In the genomic region with DNA sequence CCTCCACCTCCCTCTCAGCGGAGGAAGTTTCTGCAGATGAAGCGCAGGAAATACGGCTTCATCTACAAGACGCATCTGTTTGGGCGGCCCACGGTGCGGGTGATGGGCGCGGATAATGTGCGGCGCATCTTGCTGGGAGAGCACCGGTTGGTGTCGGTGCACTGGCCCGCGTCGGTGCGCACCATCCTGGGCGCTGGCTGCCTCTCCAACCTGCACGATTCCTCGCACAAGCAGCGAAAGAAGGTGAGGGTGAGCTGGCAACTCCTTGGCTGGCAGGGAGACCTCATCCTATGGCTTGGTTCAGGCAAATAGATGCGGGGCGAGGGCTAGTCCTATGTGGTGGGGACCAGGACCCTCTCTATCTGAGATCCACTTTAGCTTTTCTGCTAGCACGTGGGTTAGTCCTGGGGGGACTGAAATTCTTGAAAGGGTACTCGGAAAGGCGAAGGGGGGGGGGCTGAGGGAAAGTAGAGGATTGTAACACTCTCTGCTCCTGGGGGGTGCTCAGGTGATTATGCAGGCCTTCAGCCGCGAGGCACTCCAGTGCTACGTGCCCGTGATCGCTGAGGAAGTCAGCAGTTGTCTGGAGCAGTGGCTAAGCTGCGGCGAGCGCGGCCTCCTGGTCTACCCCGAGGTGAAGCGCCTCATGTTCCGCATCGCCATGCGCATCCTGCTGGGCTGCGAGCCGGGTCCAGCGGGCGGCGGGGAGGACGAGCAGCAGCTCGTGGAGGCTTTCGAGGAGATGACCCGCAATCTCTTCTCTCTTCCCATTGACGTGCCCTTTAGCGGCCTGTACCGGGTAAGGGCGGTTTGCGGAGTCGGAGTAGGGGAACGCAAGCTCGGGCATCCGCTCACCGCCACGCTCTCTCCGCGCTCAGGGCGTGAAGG, we compare ENCODE assay signal across 8 mouse cellular contexts. TPM values are rescaled to one million over a fixed set of nuclear protein-coding genes. Genes with fewer than 3 reads are reported as not detected.
DNase-seq lines count a peak whose midpoint lies in the region; ATAC-seq and TF ChIP-seq lines count a peak whose summit lies in the region.

No protein-coding gene starts in this region.

- peaks cover 97% of the 10 kb centered on the region for H3K27me3 ChIP-seq in embryonic facial prominence, embryonic 15.5 days
- peaks cover 96% of the 10 kb centered on the region for H3K27me3 ChIP-seq in limb, embryonic 14.5 days (ENCODE audit: control insufficient read depth, insufficient read depth, low read length)

- no peak for ATAC-seq in embryonic facial prominence, embryonic 15.5 days (ENCODE audit: insufficient number of reproducible peaks, low FRiP score, low TSS enrichment, low read depth)
- ATAC-seq in limb, embryonic 14.5 days (ENCODE audit: low FRiP score, low read depth): 0 out of 2 replicates have a peak, but pooled peaks have one; percentile 38

- H3K27ac ChIP-seq in layer of hippocampus, adult 2 months: no peak overlapping the region
- H3K27ac ChIP-seq in embryonic facial prominence, embryonic 15.5 days (replicated peaks): no peak overlapping the region
- no peak overlapping the region for H3K27ac ChIP-seq in limb, embryonic 14.5 days (replicated peaks; ENCODE audit: low read depth, low read length)
- H3K27ac ChIP-seq in olfactory bulb, adult 2 months (ENCODE audit: insufficient read depth, low read depth, low read length): no peak overlapping the region

- no peak for TF ChIP-seq CTCF in layer of hippocampus, adult 2 months (conservative IDR thresholded peaks at IDR 0.05)
- no peak for TF ChIP-seq CTCF in olfactory bulb, adult 2 months (IDR thresholded peaks at IDR 0.05; ENCODE audit: insufficient read depth, low read depth, low read length)

- H3K4me1 ChIP-seq in embryonic facial prominence, embryonic 15.5 days: peaks cover 36% of the 10 kb centered on the region
- H3K4me1 ChIP-seq in limb, embryonic 14.5 days (ENCODE audit: control insufficient read depth, insufficient read depth, low read length): peaks cover 29% of the 10 kb centered on the region
- peaks cover 30% of the 10 kb centered on the region for H3K4me1 ChIP-seq in olfactory bulb, adult 2 months (ENCODE audit: control insufficient read depth, insufficient read depth, low read length)

- H3K9me3 ChIP-seq in embryonic facial prominence, embryonic 15.5 days (replicated peaks): no peaks in the 10 kb centered on the region
- H3K9me3 ChIP-seq in limb, embryonic 14.5 days (ENCODE audit: control insufficient read depth, low read length): no peaks in the 10 kb centered on the region

- no peak for TF ChIP-seq POLR2A in limb, embryonic 14.5 days (IDR thresholded peaks at IDR 0.05; ENCODE audit: borderline replicate concordance, extremely low read depth, insufficient read depth, insufficient read length)
- TF ChIP-seq POLR2A in olfactory bulb, adult 2 months (IDR thresholded peaks at IDR 0.05; ENCODE audit: insufficient read depth, low read depth, low read length): no peak

- DNase-seq in layer of hippocampus, adult 2 months (ENCODE audit: low spot score in 2 of 2): no peak
- no peak for DNase-seq in layer of hippocampus, adult 9-10 months (ENCODE audit: low spot score)
- DNase-seq in limb, embryonic 14.5 days (ENCODE audit: low spot score): no peak
- DNase-seq in ovary, adult 18-20 months (ENCODE audit: low spot score): no peak
- no peak for DNase-seq in left cerebral cortex, adult 9 months (ENCODE audit: low spot score in 2 of 2)
- DNase-seq in cerebellum, postnatal 36 days: no peak

- H3K4me3 ChIP-seq in layer of hippocampus, adult 2 months: peak overlapping the region; percentile 44; the same call in 1 of the 2 replicates
- H3K4me3 ChIP-seq in embryonic facial prominence, embryonic 15.5 days (replicated peaks): peak overlapping the region; percentile 41
- peak overlapping the region; percentile 35 for H3K4me3 ChIP-seq in limb, embryonic 14.5 days (replicated peaks; ENCODE audit: low read length)
- H3K4me3 ChIP-seq in olfactory bulb, adult 2 months (ENCODE audit: insufficient read depth, low read depth, low read length): peak overlapping the region; percentile 28; the same call in 1 of the 2 replicates

- H3K36me3 ChIP-seq in embryonic facial prominence, embryonic 15.5 days: no peaks in the 10 kb centered on the region
- no peaks in the 10 kb centered on the region for H3K36me3 ChIP-seq in limb, embryonic 14.5 days (ENCODE audit: control insufficient read depth, insufficient read depth, low read length)

- under 1% methylated on average over 62 of the region's 63 CpGs for WGBS in embryonic facial prominence, embryonic 15.5 days
- WGBS in limb, embryonic 14.5 days: 2% methylated on average over 48 of the region's 63 CpGs
- WGBS in olfactory bulb, adult 2 months: 2% methylated on average over 63 of the region's 63 CpGs

- H3K4me2 ChIP-seq in embryonic facial prominence, embryonic 15.5 days (replicated peaks): peak overlapping the region; percentile 59
- H3K4me2 ChIP-seq in limb, embryonic 14.5 days (replicated peaks; ENCODE audit: low read depth, low read length, severe bottlenecking): peak overlapping the region; percentile 56

- no peak overlapping the region for H3K9ac ChIP-seq in embryonic facial prominence, embryonic 15.5 days
- H3K9ac ChIP-seq in limb, embryonic 14.5 days (ENCODE audit: low read depth, low read length, severe bottlenecking): no peak overlapping the region; the same call in 1 of the 2 replicates

RNA-seq across cellular contexts. Expression of a gene that starts 0.9 kb away (rescaled TPM):
- total RNA-seq in layer of hippocampus, adult 2 months (2021): under 1 TPM; 0.46 to 0.59 TPM
- 3.6 and 4.6 TPM in 2 replicates for polyA plus RNA-seq in embryonic facial prominence, embryonic 15.5 days (2015; fragmentation: Nextera tagmentation; extraction: Ambion mirVana)
- polyA plus RNA-seq in limb, embryonic 14.5 days (2012; rRNA removed): 6.6 and 8.3 TPM in 2 replicates
- polyA plus RNA-seq in limb, embryonic 14.5 days (2014; fragmentation: Nextera tagmentation; extraction: Ambion mirVana): 3.0 and 3.4 TPM in 2 replicates
- not detected in 2 replicates for polyA plus RNA-seq in olfactory bulb, adult 2 months (2012; ENCODE audit: insufficient read depth, insufficient read length, low replicate concordance, missing spikeins)

RNA-seq across cellular contexts. Expression of a gene that starts 13.1 kb away (rescaled TPM):
- under 1 TPM in 1 of 2 experiments, not detected in 1; 0.28 TPM for total RNA-seq in layer of hippocampus, adult 2 months (2021)
- 1.2 and 2.0 TPM in 2 replicates for polyA plus RNA-seq in embryonic facial prominence, embryonic 15.5 days (2015; fragmentation: Nextera tagmentation; extraction: Ambion mirVana)
- polyA plus RNA-seq in limb, embryonic 14.5 days (2012; rRNA removed): 0.09 and 0.12 TPM in 2 replicates
- polyA plus RNA-seq in limb, embryonic 14.5 days (2014; fragmentation: Nextera tagmentation; extraction: Ambion mirVana): 0.18 and 0.21 TPM in 2 replicates
- polyA plus RNA-seq in olfactory bulb, adult 2 months (2012; ENCODE audit: insufficient read depth, insufficient read length, low replicate concordance, missing spikeins): not detected in 2 replicates
